Mouse (Mus musculus) brain, adult 10 weeks (tissue): Measurements from ENCODE around the gene Mfsd12. TPM values are rescaled to one million over a fixed set of nuclear protein-coding genes. Genes with fewer than 3 reads are reported as not detected.

Experiments
- polyA plus RNA-seq: library from polyadenylated mRNA; stranded (reverse); fragments of 350-450 nt; fragmentation: Illumina TruSeq; extraction: RNeasy Lipid Tissue Mini Kit (QIAGEN cat#74804); gene quantifications from one replicate; pipeline ENCODE4 v1.2.3, GENCODE M21; 2015; ENCODE audit warnings: low read depth, low replicate concordance

Mfsd12 gene
- polyA plus RNA-seq, result 19.9 TPM

DNA sequence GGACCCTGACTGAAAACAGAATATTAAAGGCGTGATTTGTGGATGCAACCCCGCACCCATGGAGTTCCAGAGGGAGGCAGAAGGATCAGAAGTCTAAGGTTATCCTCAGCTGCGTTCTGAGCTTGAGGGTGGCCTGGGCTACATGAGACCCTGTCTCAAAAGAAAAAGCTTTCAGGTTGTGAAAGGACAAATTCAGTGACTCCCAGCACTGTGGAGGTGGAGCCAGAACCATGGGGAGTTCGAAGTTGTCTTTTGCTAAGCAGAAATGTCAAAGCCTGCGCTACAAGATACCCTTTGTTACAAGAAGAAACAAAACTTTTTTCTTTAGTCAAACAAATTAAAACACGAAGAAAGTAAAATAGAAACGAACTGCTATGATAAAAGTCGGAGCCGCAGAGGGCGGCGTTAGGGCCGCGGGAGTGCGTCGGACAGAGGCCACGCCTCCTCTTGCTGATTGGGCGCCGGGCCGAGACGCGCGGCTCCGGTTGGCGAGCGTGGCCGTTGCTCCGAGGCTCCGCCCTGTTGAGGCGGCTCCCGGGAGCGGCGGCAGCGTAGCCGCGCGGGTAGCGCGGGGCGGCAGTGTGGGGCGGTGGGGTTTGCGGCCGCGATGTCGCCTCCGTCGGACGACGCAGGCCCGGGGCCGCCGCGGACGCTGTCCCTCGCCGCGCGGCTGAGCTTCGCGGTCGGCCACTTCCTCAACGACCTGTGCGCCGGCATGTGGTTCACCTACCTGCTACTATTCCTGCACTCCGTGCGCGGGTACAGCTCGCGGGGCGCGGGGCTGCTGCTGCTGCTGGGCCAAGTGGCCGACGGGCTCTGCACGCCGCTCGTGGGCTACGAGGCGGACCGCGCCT is at the start of gene Mfsd12:
Gene Mfsd12 (plus strand): TSS at position 501 of the 854 bp plus-strand sequence.

DNA sequence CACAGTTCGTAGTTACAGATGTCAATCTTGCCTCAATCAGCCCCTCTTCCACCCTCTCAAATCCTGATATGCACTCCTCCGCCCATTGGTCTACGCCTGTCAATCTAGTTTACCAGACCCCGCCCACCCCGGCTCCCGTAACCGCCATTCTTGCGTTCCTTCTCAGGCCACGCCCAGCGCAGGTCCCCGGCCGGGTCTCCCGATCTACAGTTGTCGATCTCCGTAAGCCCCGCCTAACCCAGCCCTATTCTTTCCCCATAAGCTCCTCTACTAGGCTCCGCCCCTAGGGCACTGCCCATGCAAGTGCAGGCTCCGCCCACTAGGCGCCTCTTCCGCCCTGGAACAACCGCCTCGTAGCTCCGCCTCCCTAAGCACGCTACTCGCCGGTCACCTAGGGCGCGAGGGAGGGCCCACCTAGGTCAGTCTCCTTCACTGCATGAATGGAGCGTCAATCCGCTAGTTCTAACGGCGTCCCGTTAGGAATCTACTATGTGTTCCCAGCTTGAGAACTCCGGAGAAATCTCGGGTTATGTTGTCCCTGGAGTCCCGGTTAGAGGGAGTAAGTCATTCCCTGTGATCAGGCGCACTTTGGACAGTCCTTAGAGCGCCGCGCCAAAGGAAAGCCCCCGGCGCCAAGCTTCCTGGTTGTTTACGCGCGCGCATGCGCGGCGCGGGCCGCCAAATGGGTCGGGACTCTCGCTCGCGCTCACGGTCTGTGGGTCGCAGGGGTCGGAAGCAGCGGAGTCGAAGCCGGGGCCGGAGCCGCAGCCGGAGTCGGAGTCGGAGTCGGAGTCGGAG is 36.5 kb upstream of the Mfsd12 start, which contains the start of gene Cactin:
Gene Cactin (plus strand): TSS at position 554 of the 798 bp plus-strand sequence.

DNA sequence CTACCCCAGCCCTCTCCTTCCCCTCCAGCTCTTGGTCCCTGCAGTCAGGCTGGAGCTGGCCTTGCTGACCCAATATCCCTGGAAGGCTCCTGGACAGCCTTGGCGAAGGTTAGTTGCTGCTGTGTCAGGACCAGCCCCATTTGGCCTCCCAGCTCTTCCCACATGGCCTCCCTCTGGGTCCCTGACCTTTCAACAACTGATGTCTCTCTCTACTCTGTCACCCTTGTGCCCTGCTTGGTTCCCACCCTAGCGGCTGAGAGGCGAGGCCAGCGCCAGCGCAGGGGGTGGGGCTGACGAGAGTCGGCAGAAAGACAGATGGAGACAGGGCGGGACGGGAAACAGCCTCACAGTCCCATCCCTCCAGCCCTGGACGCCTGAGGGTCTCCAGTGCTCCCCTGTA is 28.9 kb upstream of the Mfsd12 start, which contains the start of gene Tbxa2r:
Gene Tbxa2r (plus strand): TSS at position 346 of the 400 bp plus-strand sequence.

GRCm38 (mm10) chr10:81342686-81343505 is 14.4 kb upstream of the Mfsd12 start, which contains the start of gene Gipc3:
Gene Gipc3, minus strand, starts transcription at chr10:81343266.

GRCm38 (mm10) chr10:81350351-81351063 is 6.8 kb upstream of the Mfsd12 start, which contains the start of gene Hmg20b:
Gene Hmg20b, minus strand, starts transcription at chr10:81350480.

DNA sequence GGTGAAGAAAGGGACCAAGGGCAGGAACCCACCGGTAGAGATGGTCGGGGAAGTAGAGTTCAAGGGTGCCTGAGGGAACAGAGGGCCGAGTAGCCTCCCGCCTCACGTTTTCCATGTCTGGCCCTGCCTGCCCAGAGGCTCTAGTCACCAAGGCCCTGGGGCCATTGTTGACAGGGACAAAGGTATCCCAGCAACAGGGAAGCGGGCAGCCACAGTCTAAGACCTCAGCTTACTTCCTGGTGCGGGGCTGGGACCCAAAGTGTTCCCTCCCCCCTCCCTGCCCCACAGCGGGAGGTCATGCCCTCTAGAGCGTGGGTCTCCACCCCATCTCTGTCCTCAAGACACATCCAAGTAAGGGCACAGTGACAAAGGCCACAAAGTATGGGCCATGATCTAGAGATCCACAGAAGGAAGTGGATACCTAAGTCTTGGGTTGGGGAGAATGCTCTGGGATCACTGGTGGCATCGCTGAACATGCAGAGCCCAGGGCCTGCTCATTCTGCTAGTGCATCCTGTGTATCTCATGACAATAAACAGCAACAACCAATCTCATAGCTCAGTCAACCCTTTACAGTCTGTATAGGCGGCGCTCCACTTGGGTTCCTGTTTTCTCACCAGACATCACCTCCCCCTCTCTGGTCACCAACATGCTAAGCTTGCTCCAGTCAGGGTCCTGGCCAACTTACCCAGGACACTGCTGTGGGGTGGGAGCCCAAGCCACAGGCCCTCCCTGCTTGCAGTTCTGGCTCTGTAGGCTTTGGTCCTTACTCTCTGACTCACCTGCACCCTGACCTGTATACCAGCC is 8.6 kb downstream of the Mfsd12 start, which contains the start of gene 4930404N11Rik:
Gene 4930404N11Rik (minus strand): TSS at position 145 of the 805 bp plus-strand sequence.

GRCm38 (mm10) chr10:81377793-81378552 is 20.7 kb downstream of the Mfsd12 start, which contains the start of gene Fzr1:
Gene Fzr1, minus strand, starts transcription at chr10:81378516.

GRCm38 (mm10) chr10:81383802-81384604 is 26.7 kb downstream of the Mfsd12 start, which contains the start of the genes Dohh and Gm48551:
Gene Dohh, plus strand, starts transcription at chr10:81384428.
Gene Gm48551, plus strand, starts transcription at chr10:81384466.

DNA sequence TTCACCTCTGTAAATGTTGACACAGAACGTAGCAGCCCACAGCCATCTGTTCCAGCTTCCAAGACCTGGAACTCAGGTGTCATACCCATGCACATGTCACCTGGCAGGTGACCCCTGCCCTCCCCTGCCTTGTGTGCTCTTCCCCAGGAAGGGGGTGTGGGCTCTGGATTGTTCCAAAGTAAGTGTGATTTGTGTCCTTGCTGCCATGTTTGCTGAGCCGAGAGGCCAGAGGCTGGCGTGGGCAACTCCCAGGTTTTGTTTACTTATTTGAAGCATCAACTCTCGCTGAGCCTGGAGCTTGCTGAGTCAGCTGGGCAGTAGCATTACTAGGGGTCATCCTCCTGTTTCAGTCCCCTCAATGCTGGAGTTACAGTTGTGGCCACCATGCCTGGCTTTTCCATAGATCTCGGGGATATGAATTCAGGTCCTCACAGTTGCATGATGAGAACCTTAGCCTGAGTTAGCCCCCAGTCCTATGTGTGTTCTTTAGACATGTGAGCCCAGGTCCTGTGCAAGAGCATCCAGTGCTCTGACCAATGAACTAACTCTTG is 31.3 kb downstream of the Mfsd12 start, which contains the start of gene Gm48552:
Gene Gm48552 (plus strand): TSS at position 501 of the 551 bp plus-strand sequence.

DNA sequence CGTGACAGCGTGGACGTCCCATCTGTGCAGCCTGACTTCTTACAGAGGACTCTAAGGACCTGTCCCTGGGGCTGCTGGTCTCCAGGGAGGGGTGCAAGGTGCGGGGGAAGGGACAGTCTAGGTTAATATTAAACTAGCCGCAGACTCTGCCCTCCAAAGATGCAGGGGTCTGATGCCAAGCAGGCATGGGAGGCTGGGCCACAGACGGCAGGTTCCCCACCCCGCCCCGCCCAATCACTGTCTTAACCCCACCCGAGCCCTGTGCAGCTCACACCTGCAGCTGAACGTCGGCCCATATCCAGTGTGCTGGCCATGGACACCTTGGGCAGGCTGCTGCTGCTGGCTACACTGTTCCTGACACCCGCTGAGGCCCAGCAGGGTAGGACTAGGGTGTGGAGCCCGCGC is 35.5 kb downstream of the Mfsd12 start, which contains the start of gene Smim24:
Gene Smim24 (plus strand): TSS at position 271 of the 405 bp plus-strand sequence.

Other genes with a start within 250 kb of the Mfsd12 start
- gene Zbtb7a, start 222.3 kb upstream of the Mfsd12 start, polyA plus RNA-seq, result 45.3 TPM
- gene Pias4, start 189.6 kb upstream of the Mfsd12 start, polyA plus RNA-seq, result 17.8 TPM
- 804 TPM for gene Eef2, start 180.9 kb upstream of the Mfsd12 start, polyA plus RNA-seq
- 65.2 TPM for gene Dapk3, start 174.5 kb upstream of the Mfsd12 start, polyA plus RNA-seq
- not detected for gene 4930442H23Rik, start 173.6 kb upstream of the Mfsd12 start, polyA plus RNA-seq
- gene Nmrk2, start 155.4 kb upstream of the Mfsd12 start, polyA plus RNA-seq, result not detected
- 148 TPM for gene Atcay, start 126.7 kb upstream of the Mfsd12 start, polyA plus RNA-seq
- 39.4 TPM for gene Zfr2, start 124.3 kb upstream of the Mfsd12 start, polyA plus RNA-seq
- gene Matk, start 104.6 kb upstream of the Mfsd12 start, polyA plus RNA-seq, result 194 TPM
- gene Mrpl54, start 90.6 kb upstream of the Mfsd12 start, polyA plus RNA-seq, result 82.8 TPM
- 30.7 TPM for gene Apba3, start 90.5 kb upstream of the Mfsd12 start, polyA plus RNA-seq
- gene Tjp3, start 65.9 kb upstream of the Mfsd12 start, polyA plus RNA-seq, result 0.57 TPM
- 246 TPM for gene Pip5k1c, start 64.5 kb upstream of the Mfsd12 start, polyA plus RNA-seq
- 18.8 TPM for gene Cactin, start 36.4 kb upstream of the Mfsd12 start, polyA plus RNA-seq
- 0.85 TPM for gene Tbxa2r, start 28.8 kb upstream of the Mfsd12 start, polyA plus RNA-seq
- gene Gipc3, start 14.2 kb upstream of the Mfsd12 start, polyA plus RNA-seq, result 1.2 TPM
- gene Hmg20b, start 7.0 kb upstream of the Mfsd12 start, polyA plus RNA-seq, result 24.4 TPM
- not detected for gene 4930404N11Rik, start 8.3 kb downstream of the Mfsd12 start, polyA plus RNA-seq
- gene Fzr1, start 21.0 kb downstream of the Mfsd12 start, polyA plus RNA-seq, result 48.4 TPM
- gene Dohh, start 26.9 kb downstream of the Mfsd12 start, polyA plus RNA-seq, result 94.1 TPM
- gene Gm48551, start 27.0 kb downstream of the Mfsd12 start, polyA plus RNA-seq, result 5.0 TPM
- gene Gm48552, start 31.5 kb downstream of the Mfsd12 start, polyA plus RNA-seq, result 3.5 TPM
- gene Smim24, start 35.6 kb downstream of the Mfsd12 start, polyA plus RNA-seq, result 2.5 TPM
- 52.1 TPM for gene Nfic, start 98.1 kb downstream of the Mfsd12 start, polyA plus RNA-seq
- gene Celf5, start 125.2 kb downstream of the Mfsd12 start, polyA plus RNA-seq, result 123 TPM
- gene Ncln, start 138.9 kb downstream of the Mfsd12 start, polyA plus RNA-seq, result 61.7 TPM
- 0.61 TPM for gene S1pr4, start 142.6 kb downstream of the Mfsd12 start, polyA plus RNA-seq
- gene Gna15, start 166.7 kb downstream of the Mfsd12 start, polyA plus RNA-seq, result 1.9 TPM
- gene Gna11, start 187.7 kb downstream of the Mfsd12 start, polyA plus RNA-seq, result 82.4 TPM
- gene Aes, start 202.0 kb downstream of the Mfsd12 start, polyA plus RNA-seq, result 686 TPM
- 28.6 TPM for gene Tle2, start 217.1 kb downstream of the Mfsd12 start, polyA plus RNA-seq
- gene Tle6, start 243.6 kb downstream of the Mfsd12 start, polyA plus RNA-seq, result 9.8 TPM
- 4.6 TPM for gene BC025920, start 248.8 kb downstream of the Mfsd12 start, polyA plus RNA-seq